Mouse (Mus musculus): ENCODE results near the gene H2afj. TPM values are rescaled to one million over a fixed set of nuclear protein-coding genes. Genes with fewer than 3 reads are reported as not detected.

The H2afj gene
- total and polyA plus RNA-seq, 3 experiments, result 29.4 to 49.4 (median 30.1) TPM

DNA sequence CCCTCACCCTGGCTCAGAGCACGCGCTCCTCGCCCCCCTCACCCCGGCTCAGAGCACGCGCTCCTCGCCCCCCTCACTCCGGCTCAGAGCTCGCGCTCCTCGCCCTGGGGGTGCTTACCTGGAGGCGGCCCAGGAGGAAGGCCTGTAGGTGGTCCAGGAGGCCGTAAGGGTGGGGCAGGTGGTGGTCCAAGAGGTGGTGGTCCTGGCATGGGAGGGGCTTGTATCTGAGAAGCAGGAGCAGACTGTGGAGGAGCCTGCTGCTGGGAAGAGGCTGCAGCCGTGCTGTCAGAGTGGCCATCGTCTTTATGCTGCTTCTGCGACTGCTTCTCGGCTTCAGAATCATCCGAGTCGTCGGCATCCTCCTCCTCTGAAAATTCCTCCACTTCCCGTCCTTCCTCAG, 8.8 kb downstream of the H2afj start:
- no peak for DNase-seq
- intact Hi-C loops (cut with DNase I), result no loop called here
- H3K27me3 ChIP-seq (ENCODE audit: control insufficient read depth, insufficient read depth, low read length), result no peaks in the 10 kb centered on the region
- H3K4me3 ChIP-seq, result no peak overlapping the region
- TF ChIP-seq CTCF (IDR thresholded peaks at IDR 0.05) (no peak), POLR2A (IDR thresholded peaks at IDR 0.05; ENCODE audit: insufficient read depth, low read depth, low read length) (no peak), EP300 (IDR thresholded peaks at IDR 0.05; ENCODE audit: insufficient read depth, low read depth, low read length) (no peak)
- 80% methylated on average over 21 of the region's 21 CpGs for WGBS
- H3K36me3 ChIP-seq (ENCODE audit: control insufficient read depth, insufficient read depth, low read length), result 0 out of 2 replicates have a peak, but pooled peaks cover 3% of the 10 kb centered on the region
- no peaks in the 10 kb centered on the region for H3K4me1 ChIP-seq (ENCODE audit: control insufficient read depth, insufficient read depth, low read length)
- H3K27ac ChIP-seq, result no peak overlapping the region
- H3K79me2 ChIP-seq (replicated peaks; ENCODE audit: control insufficient read depth, insufficient read depth, low read length), result no peaks in the 10 kb centered on the region
- H3K9ac ChIP-seq (ENCODE audit: low read depth, low read length), result no peak overlapping the region

DNA sequence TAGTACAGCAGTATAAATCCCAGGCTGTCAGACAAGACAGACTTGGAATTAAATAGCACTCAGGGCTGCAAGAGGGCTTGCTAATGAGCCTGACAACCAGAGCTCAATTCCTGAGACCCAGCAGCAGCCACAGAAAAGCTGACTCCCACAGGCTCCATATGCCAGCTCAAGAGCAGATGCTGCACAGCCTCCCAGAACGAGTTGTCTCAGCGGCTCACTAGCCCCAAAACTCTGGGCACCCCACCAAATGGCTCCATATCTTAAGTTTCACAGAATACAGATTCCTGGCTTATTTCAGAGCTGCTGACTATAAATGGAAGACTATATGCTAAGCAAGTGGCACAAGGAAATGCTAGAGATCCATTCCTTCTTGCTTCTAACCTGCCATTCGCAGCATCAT, 9.5 kb downstream of the H2afj start:
- Histone ChIP-seq H3K4me3 (no peak overlapping the region), H3K4me1 (ENCODE audit: control insufficient read depth, insufficient read depth, low read length) (no peaks in the 10 kb centered on the region), H3K9ac (ENCODE audit: low read depth, low read length) (no peak overlapping the region), H3K36me3 (ENCODE audit: control insufficient read depth, insufficient read depth, low read length) (0 out of 2 replicates have a peak, but pooled peaks cover 3% of the 10 kb centered on the region), H3K27ac (no peak overlapping the region), H3K79me2 (replicated peaks; ENCODE audit: control insufficient read depth, insufficient read depth, low read length) (no peaks in the 10 kb centered on the region), H3K27me3 (ENCODE audit: control insufficient read depth, insufficient read depth, low read length) (no peaks in the 10 kb centered on the region)
- 82% methylated on average over 3 of the region's 3 CpGs for WGBS
- DNase-seq, result no peak
- intact Hi-C loops (cut with DNase I), result no loop called here
- no peak for TF ChIP-seq EP300 (IDR thresholded peaks at IDR 0.05; ENCODE audit: insufficient read depth, low read depth, low read length)
- no peak for TF ChIP-seq POLR2A (IDR thresholded peaks at IDR 0.05; ENCODE audit: insufficient read depth, low read depth, low read length)
- TF ChIP-seq CTCF (IDR thresholded peaks at IDR 0.05), result no peak

DNA sequence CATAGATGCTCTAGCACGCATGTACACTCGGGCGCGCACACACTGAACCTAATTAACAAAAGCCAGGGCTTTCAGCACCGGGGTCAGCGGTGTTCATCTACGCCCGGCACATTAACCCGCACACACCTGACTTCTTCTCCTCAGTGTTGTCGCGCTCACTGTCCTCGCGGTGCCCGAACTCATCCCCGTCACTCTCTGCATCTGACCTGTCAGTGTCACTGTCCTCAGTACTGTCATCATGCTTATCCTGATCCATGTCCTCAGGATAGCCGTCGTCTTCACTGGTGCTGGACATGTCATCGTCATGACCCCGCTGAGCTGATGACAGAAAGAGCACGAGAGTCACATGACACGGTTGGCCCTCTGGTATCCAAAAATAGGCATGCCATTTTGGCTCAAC, 12.3 kb downstream of the H2afj start:
- TF ChIP-seq EP300 (IDR thresholded peaks at IDR 0.05; ENCODE audit: insufficient read depth, low read depth, low read length) (no peak), CTCF (IDR thresholded peaks at IDR 0.05) (no peak), POLR2A (IDR thresholded peaks at IDR 0.05; ENCODE audit: insufficient read depth, low read depth, low read length) (no peak)
- 76% methylated on average over 21 of the region's 21 CpGs for WGBS
- Histone ChIP-seq H3K4me1 (ENCODE audit: control insufficient read depth, insufficient read depth, low read length) (no peaks in the 10 kb centered on the region), H3K79me2 (replicated peaks; ENCODE audit: control insufficient read depth, insufficient read depth, low read length) (no peaks in the 10 kb centered on the region), H3K9ac (ENCODE audit: low read depth, low read length) (no peak overlapping the region), H3K27ac (no peak overlapping the region), H3K36me3 (ENCODE audit: control insufficient read depth, insufficient read depth, low read length) (peaks cover 5% of the 10 kb centered on the region), H3K27me3 (ENCODE audit: control insufficient read depth, insufficient read depth, low read length) (no peaks in the 10 kb centered on the region), H3K4me3 (no peak overlapping the region)
- no peak for DNase-seq
- intact Hi-C loops (cut with DNase I), result loop anchor here (10.0 kb wide), 1 partner anchor 1806 kb away; the partner anchor contains the start of gene Ddx47

DNA sequence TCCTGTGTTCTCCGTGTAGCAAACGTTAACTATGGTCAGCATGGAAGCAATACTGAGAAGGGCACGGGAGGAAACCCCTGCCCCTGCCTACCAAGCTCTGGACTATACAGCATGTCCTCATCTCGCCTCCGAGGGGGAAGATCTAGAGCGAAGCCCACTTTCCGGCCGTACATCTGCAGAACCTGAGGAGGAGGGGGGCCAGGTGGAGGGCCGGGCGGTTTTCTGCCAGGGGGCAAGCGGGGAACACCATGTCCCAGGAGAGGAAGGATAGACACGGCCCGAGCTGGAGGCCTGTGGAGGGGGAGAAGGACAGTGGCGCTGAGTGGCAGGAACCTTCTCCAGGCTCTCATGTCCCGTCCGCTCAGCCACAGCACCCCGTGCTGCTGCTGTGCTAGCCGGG, 13.0 kb downstream of the H2afj start:
- no peaks in the 10 kb centered on the region for H3K79me2 ChIP-seq (replicated peaks; ENCODE audit: control insufficient read depth, insufficient read depth, low read length)
- no peak for DNase-seq
- intact Hi-C loops (cut with DNase I), result loop anchor here (10.0 kb wide), 1 partner anchor 1806 kb away; the partner anchor contains the start of gene Ddx47
- H3K4me1 ChIP-seq (ENCODE audit: control insufficient read depth, insufficient read depth, low read length), result no peaks in the 10 kb centered on the region
- H3K27me3 ChIP-seq (ENCODE audit: control insufficient read depth, insufficient read depth, low read length), result no peaks in the 10 kb centered on the region
- no peak overlapping the region for H3K4me3 ChIP-seq
- H3K9ac ChIP-seq (ENCODE audit: low read depth, low read length), result no peak overlapping the region
- WGBS, result 78% methylated on average over 18 of the region's 18 CpGs
- H3K27ac ChIP-seq, result no peak overlapping the region
- TF ChIP-seq POLR2A (IDR thresholded peaks at IDR 0.05; ENCODE audit: insufficient read depth, low read depth, low read length) (no peak), EP300 (IDR thresholded peaks at IDR 0.05; ENCODE audit: insufficient read depth, low read depth, low read length) (no peak), CTCF (IDR thresholded peaks at IDR 0.05) (no peak)
- peaks cover 6% of the 10 kb centered on the region for H3K36me3 ChIP-seq (ENCODE audit: control insufficient read depth, insufficient read depth, low read length)

DNA sequence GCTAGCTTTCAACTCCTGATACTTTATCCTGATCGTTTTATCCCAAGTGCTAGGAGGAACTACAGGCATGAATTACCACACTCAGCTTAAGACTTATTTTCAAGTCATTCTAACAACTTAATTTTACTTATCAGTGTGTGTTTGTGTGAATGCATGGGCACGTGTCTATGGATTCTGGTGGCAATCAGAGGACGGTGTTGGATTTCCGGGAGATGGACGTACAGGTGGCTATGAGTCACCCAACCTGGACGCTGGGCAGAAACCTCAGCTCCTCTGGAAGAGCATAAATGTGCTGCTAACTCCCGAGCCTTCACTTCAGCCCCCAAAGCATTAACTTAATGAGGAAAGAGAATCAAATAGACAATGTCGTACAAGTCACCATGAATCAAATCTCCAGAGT, 16.9 kb downstream of the H2afj start:
- Histone ChIP-seq H3K4me1 (ENCODE audit: control insufficient read depth, insufficient read depth, low read length) (peaks cover 1% of the 10 kb centered on the region), H3K4me3 (no peak overlapping the region), H3K79me2 (replicated peaks; ENCODE audit: control insufficient read depth, insufficient read depth, low read length) (peaks cover 2% of the 10 kb centered on the region), H3K36me3 (ENCODE audit: control insufficient read depth, insufficient read depth, low read length) (peaks cover 9% of the 10 kb centered on the region), H3K9ac (ENCODE audit: low read depth, low read length) (no peak overlapping the region), H3K27me3 (ENCODE audit: control insufficient read depth, insufficient read depth, low read length) (no peaks in the 10 kb centered on the region), H3K27ac (no peak overlapping the region)
- 80% methylated on average over 8 of the region's 8 CpGs for WGBS
- TF ChIP-seq EP300 (IDR thresholded peaks at IDR 0.05; ENCODE audit: insufficient read depth, low read depth, low read length) (no peak), CTCF (IDR thresholded peaks at IDR 0.05) (no peak), POLR2A (IDR thresholded peaks at IDR 0.05; ENCODE audit: insufficient read depth, low read depth, low read length) (no peak)
- DNase-seq, result no peak
- intact Hi-C loops (cut with DNase I), result loop anchor here (10.0 kb wide), 1 partner anchor 1810 kb away; the partner anchor contains the start of gene Ddx47

DNA sequence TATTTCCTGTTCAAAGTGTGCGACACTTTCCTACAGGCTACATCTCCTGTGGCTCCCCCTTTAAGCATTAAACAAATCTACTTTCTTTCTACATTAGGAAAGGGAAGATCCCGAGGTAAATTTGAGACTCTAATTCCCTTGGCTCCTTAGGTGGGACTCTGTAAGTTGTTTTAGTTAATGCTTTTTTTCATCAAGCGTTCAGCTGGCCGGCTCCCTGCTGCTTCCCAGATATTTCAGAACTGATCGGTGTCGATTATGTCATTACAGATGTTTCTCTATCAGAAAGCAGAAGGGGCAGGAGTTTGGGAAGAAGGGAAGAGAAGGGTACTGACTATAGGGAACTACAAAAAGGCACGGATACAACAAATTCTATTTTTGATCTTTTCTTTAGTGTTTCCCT, 19.1 kb downstream of the H2afj start:
- intact Hi-C loops (cut with DNase I), result loop anchor here (1.0 to 10.0 kb wide), 2 partner anchors 23 to 1812 kb away; partner anchors contain the start of genes Ddx47 and Hist4h4

More for the DNA sequence above, 19.1 kb downstream of the H2afj start:
- no peak for DNase-seq
- 6% methylated on average over 7 of the region's 7 CpGs for WGBS
- peak overlapping the region; percentile 98 for H3K9ac ChIP-seq (ENCODE audit: low read depth, low read length)
- H3K36me3 ChIP-seq (ENCODE audit: control insufficient read depth, insufficient read depth, low read length), result peaks cover 9% of the 10 kb centered on the region
- H3K4me1 ChIP-seq (ENCODE audit: control insufficient read depth, insufficient read depth, low read length), result peaks cover 1% of the 10 kb centered on the region
- TF ChIP-seq EP300 (IDR thresholded peaks at IDR 0.05; ENCODE audit: insufficient read depth, low read depth, low read length) (no peak), CTCF (IDR thresholded peaks at IDR 0.05) (no peak), POLR2A (IDR thresholded peaks at IDR 0.05; ENCODE audit: insufficient read depth, low read depth, low read length) (no peak)
- H3K27ac ChIP-seq, result peak overlapping the region; percentile 92
- peaks cover 2% of the 10 kb centered on the region for H3K79me2 ChIP-seq (replicated peaks; ENCODE audit: control insufficient read depth, insufficient read depth, low read length)
- peak overlapping the region; percentile 91 for H3K4me3 ChIP-seq
- no peaks in the 10 kb centered on the region for H3K27me3 ChIP-seq (ENCODE audit: control insufficient read depth, insufficient read depth, low read length)
